Mouse (Mus musculus): ENCODE measurements at regions not wholly inside any gene's neighbourhood (a gene's known extent, or its start where the extent isn't known, plus 50 kb on each side); places are given as distances from the start of the nearest gene placed in this dataset.

DNA sequence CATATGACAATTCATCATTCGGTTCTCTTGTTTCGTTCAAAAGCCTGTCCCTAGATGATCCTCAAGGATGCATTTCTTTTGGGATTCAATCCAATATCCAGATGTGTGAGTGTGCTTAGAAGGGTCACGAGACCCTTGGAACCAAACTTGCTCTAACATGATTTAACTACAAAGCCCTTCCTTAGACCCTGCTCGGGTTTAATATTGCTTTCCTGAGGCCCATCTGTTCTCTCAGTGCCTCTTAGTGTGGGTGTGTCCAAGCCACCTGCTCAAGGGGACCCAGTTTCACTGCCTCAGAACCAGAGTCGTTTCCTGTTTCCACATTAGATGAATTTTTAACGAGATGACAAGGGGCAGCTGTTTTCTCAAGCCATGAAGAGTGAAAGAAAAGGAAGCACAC, 147.3 kb upstream of the Usp24 start:
- DNase-seq (ENCODE audit: low spot score in 2 of 2) = no peak

DNA sequence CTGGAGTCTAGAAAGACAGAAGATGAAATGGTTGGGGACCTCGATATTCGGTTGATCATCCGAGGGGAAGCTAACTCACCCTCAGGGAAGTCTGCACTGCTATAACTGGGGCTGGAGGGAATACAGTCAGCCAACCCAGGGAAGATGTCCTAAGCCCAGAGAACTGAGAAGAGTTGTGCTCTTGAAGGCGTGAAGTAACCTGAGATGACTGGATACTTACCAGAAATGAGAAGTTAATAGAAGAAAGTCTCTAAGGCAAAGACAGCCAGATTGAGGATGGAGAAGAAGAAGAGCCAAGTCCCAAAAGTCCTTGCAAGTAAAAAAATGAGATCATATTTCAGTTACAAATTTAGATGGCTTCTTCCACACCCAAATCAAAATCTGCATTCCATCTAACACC, 146.5 kb upstream of the Usp24 start:
- no peak for DNase-seq (ENCODE audit: low spot score in 2 of 2)

GRCm38 (mm10) chr4:106170731-106171130, 145.3 kb upstream of the Usp24 start:
- no peak for DNase-seq (ENCODE audit: low spot score in 2 of 2)

- no peak for DNase-seq (ENCODE audit: low spot score in 2 of 2)
These were observed 140.7 kb upstream of the Usp24 start for GRCm38 (mm10) chr4:106175352-106175751.

DNA sequence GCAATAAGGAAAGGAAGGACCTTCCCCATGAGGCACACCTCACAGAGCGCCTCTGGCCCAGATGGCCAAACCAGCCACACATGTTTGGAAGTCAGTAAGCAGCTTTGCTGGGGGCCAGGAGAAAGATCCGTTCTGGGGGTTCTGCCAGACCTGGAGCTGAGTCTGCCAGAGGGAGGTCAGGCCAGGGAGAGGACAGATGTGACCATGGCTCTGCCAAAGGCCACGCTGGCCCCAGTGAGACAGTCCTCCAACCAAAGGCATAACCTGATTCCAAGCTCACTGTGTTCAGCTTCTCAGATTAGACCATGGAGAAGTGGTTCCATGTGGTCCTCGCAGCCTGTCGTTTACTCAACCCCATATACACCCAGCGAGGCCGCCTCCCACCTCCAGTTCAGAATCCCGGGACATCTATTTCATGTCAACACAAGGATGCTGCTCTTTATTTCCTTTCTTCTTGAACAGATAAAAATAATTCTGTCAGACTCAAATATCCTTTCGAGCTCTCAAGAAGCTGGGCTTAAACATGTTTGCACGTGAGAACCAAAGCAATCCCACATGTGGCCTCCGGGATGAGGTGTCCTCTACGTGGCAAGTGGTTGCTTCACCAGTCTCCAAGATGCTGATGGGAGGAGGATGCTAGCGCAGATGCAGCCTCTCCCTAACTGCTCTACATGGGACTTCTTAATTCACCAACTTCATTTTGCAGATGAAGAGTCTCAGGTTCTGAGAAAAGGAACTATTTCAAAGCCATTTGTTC, 130.1 kb upstream of the Usp24 start:
- no peak for DNase-seq (ENCODE audit: low spot score in 2 of 2)

DNA sequence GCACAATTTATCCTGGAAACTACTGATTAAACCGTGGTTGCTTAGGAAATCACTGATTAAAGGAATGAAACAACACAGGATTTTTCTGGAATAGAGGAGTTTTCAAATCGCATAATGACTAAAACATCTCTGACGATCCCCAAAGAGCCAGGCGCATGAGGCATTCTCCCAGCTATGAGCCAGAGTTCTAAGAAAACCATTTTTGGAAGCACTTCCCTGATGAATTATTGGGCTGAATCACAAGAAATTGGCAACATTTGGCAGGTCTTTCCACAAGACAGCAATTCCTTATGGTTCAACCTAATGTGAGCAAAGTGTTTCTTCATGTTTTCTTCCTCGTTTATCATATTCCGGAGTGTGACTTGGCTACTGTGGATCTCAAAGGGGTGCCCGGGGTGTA, 129.3 kb upstream of the Usp24 start:
- DNase-seq (ENCODE audit: low spot score in 2 of 2) = no peak

DNA sequence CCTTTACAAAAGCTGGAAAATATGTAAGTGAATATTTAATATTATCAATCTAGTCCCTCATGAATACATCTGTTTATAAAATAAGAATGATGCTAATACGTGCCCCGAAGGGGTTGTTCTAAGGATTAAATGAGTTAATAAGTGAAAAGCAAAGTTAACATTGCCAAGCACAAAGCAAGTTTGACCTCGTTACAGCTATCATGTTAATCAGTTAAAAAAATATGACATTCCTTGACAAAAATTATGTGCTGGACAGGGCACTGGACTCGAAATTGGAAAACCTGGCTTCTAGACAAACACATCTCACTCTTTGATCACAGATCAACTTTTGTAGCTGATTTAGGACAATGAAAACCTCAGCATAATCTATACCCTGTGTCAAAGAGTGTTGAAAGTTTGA, 125.8 kb upstream of the Usp24 start:
- no peak for DNase-seq (ENCODE audit: low spot score in 2 of 2)

DNA sequence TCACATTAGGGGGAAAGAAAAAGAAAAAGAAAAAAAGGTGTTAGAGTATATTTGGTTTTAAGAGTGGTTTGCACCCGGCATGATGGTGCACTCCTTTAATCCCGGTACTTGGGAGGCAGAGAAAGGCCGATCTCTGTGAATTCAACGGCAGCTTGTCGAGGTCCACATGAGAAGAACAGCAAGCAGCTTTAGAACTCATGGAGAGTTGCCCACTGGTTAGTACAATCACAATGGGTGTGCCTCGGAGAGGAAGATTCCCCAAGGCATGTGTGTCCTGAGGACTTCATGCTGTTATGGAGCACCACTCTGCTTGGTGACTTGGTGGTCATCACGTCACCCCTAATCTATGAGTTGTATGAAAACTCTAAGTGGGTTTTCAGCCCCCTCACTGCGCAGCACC, 124.7 kb upstream of the Usp24 start:
- no peak for DNase-seq (ENCODE audit: low spot score in 2 of 2)

DNA sequence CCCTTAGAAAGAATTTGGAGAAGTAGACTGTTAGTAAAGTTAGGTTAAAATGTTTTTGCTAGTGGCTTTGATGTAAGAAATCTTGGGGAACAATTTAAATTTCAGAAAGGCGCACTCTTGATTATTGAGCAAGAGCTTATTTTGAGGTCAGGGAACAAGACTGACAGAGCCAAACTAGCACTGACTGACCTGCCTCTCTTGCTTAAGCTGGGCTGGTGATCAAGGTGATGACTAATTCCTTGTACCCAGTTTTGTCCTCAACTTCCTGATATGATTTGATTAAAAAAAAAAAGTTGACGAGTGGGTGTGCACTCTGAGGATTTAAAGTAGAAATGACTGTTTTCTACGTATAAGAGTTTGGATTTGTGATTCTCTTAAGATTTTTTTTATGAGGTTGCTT, 124.2 kb upstream of the Usp24 start:
- no peak for DNase-seq (ENCODE audit: low spot score in 2 of 2)

DNA sequence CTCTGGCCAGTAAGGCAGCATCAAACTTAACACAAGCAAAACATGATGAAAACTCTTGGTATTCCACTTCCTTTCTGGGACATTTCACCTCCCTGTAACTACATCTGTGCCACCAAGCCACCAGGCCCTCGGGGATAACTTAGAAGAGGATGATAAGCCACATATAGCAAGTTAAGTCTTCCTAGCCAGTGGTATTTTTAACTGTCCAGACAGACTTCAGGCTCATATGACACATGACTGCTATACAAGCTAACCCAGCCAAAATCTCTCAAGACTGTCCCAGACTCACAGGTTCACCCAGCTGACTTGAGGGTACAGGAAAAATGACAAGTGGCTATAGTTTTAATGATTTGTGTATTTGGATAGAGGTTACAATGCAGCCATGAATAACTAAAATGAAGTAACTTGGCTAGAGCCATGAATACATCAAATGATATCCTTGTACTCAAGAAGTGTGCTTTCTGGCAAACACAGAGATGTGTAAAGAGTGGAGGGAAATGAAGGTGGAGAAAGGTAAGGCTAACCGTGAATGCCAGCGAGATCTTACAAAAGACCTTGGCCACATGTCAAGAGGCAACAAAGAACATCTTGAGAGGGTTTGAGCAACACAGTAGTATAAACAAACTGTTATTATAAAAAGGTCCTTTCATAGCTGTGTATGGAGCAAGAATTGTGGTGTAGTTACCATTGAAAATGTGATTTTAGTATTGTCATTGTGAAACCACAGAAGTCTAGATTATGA, 122.6 kb upstream of the Usp24 start:
- DNase-seq (ENCODE audit: low spot score in 2 of 2) = no peak

DNA sequence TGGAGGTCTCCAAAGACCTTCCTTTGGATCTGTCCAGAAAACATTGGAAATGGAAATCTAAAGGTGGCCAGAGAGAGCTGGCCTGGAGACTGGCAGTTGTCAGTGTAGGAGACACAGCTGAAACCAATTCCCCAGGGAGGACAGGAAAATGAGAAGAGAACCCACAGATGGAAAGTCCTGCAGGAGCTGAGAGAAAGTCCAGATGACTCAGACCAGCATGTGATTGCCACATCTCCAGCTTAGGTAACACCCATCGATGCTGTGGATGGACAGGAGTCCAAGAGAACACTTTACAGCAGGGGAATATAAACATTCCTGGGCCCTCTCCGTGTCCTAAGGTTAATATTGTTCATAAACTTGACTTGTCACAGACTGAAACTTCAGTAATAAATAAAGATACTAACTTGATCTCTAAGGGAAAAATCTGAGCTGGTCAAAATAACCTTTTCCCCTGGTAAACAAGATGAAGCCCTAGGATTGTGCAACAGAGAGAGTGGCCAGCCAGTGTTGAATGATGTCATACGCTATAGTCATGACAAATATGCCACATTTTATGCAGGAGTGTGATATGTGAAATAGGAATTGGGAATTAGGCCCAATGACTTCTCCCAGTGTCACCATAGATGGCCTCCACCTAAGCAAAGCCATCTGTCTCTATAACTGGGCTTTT, 120.4 kb upstream of the Usp24 start:
- DNase-seq (ENCODE audit: low spot score in 2 of 2) = no peak

- DNase-seq (ENCODE audit: low spot score in 2 of 2) = no peak
These were observed 116.2 kb upstream of the Usp24 start for GRCm38 (mm10) chr4:106199833-106200232.

GRCm38 (mm10) chr4:106200241-106200640, 115.8 kb upstream of the Usp24 start:
- no peak for DNase-seq (ENCODE audit: low spot score in 2 of 2)

DNA sequence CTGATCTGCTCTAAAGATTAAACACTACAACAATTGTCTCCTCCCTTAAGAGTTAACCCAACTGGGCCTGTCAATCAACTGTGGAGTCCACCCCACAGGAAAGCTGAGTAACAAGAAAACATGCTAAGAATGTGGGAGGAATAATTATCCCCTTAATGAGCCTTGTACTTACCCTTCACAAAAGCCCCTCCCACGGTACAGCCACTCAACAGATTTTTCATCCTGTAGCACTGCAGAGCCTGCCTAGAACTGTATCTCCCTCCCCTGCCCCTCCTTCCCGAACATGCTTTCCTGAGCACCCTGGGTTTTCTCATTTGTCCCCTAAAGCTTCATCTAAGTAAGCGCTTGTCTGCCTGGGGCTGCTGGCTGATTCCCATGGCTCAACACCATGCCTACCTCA, 113.5 kb upstream of the Usp24 start:
- DNase-seq (ENCODE audit: low spot score in 2 of 2) = no peak

- DNase-seq (ENCODE audit: low spot score in 2 of 2) = no peak
These were observed 110.8 kb upstream of the Usp24 start for GRCm38 (mm10) chr4:106205200-106205599.

GRCm38 (mm10) chr4:106206023-106206422, 110.0 kb upstream of the Usp24 start:
- DNase-seq (ENCODE audit: low spot score in 2 of 2) = no peak

GRCm38 (mm10) chr4:106209465-106209864, 106.5 kb upstream of the Usp24 start:
- no peak for DNase-seq (ENCODE audit: low spot score in 2 of 2)

GRCm38 (mm10) chr4:106209975-106210374, 106.0 kb upstream of the Usp24 start:
- DNase-seq (ENCODE audit: low spot score in 2 of 2) = no peak

GRCm38 (mm10) chr4:106214170-106214569, 101.8 kb upstream of the Usp24 start:
- no peak for DNase-seq (ENCODE audit: low spot score in 2 of 2)

DNA sequence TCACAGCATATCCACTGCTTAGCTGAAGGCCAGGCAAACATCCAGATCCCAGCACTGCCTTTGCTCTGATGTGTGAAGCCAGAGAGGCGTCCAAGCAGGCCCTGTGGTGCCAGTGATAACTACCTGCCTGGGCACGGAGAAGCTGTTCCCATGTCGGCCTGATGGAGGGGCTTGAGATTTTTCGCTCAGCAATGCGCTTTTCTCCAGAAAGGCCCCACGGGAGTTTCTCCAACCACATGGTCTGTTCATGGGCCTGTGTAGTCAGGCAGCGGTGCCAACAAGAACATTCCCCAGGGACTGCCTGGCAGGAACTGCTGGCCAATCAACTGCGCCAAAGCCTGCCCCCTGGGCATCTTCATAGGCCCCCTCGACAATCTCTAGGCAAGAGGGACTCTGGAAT, 95.4 kb upstream of the Usp24 start:
- DNase-seq (ENCODE audit: low spot score in 2 of 2) = no peak

DNA sequence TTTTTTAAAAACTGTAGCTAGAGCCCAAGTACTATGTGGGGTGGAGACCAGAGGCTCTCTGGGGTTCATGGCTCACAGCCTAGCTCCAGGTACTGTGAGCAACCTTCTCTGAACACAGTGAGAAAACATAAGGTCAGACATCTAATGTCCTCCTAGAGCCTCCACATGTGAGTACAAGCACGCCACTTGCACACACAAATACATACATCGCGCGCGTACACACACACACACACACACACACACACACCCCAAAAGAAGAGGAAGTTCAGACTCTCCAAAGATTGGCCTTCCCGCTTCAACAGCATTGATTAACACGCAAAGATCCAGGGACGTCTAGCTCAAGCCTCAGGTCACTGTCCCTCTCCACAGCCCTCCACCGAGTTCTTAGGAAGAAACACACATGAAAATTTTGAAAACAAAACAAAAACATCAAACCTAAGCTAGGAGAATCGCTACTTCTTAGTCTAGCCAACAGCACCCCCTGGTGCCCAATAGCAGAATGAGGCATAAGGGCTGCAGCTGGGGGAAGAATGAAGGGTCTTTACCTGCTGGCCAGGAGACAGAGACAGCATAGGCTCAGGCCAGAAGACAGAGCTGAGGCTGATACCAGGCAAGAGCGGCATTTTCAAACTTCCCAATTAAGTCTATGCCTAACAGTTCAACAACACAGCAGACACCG, 90.7 kb upstream of the Usp24 start:
- peak in 1 of 2 experiments; percentile 75 for DNase-seq (ENCODE audit: low spot score in 2 of 2)

DNA sequence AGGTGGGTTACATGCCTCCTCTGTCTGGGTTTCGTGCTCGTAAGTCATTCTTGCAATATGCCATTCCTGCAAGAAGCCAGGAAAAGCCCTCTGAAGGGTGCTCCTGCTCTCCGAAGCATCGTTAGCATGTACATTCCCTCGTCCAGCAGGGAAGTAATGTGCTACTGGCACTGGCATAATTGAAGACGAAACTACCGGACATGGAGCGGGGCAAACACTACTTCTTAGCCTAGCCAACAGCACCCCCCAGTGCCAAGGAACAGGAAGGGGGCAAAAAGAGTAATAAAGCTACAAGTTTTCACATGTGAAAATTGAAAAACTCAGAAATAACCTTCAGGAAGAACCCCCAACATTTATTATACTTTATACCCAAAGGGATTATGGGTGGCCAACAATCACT, 88.6 kb upstream of the Usp24 start:
- no peak for DNase-seq (ENCODE audit: low spot score in 2 of 2)

Data from cerebellum, postnatal 4 days (tissue).